Mouse (Mus musculus) liver, postnatal 0 days (tissue): ENCODE data around the gene A930018P22Rik. TPM values are rescaled to one million over a fixed set of nuclear protein-coding genes. Genes with fewer than 3 reads are reported as not detected.
"Not testable (repeated sequence)": the region's sequence is repeated elsewhere in the genome, so short reads cannot be mapped to it uniquely, and the experiment has no call there.

ENCODE experiments used
- ATAC-seq: fragments of 200-750 bp; cut with Nextera tagmentation; 2 replicates; pipeline ENCODE4 v1.8.0; 2017; ENCODE audit warnings: mild to moderate bottlenecking, moderate library complexity
- DNase-seq: peaks from one replicate; pipeline ENCODE4 v3.0.0-alpha.2; 2016
- H3K27ac ChIP-seq: fragments of 300-500 bp; sonication (generic); 2 replicates; pipeline ENCODE4 v1.5.1; 2014; ENCODE audit warnings: antibody characterized with exemption, moderate library complexity, mild to moderate bottlenecking, low read depth
- H3K27me3 ChIP-seq: fragments of 300-500 bp; sonication (generic); 2 replicates; pipeline ENCODE4 v1.6.1; 2014; ENCODE audit warnings: low read length, control low read depth, mixed read lengths; ENCODE audit not compliant: insufficient read depth
- H3K36me3 ChIP-seq: fragments of 300-500 bp; sonication (generic); replicated peaks from 2 replicates; pipeline ENCODE4 v1.6.1; 2014; ENCODE audit warnings: mild to moderate bottlenecking, control low read depth, low read length, moderate library complexity, mixed read lengths; ENCODE audit not compliant: insufficient read depth
- H3K4me1 ChIP-seq: fragments of 300-500 bp; sonication (generic); 2 replicates; pipeline ENCODE4 v1.6.1; 2014; ENCODE audit warnings: antibody characterized with exemption, mild to moderate bottlenecking, control low read depth; ENCODE audit not compliant: insufficient read depth
- H3K4me2 ChIP-seq: fragments of 300-500 bp; sonication (generic); 2 replicates; pipeline ENCODE4 v1.6.1; 2014; ENCODE audit warnings: low read depth, mild to moderate bottlenecking, low read length, moderate library complexity, mixed read lengths
- H3K4me3 ChIP-seq: fragments of 300-500 bp; sonication (generic); 2 replicates; pipeline ENCODE4 v1.5.1; 2014; ENCODE audit warnings: low read depth, low read length
- H3K9ac ChIP-seq: fragments of 300-500 bp; sonication (generic); replicated peaks from 2 replicates; pipeline ENCODE4 v1.6.1; 2014; ENCODE audit warnings: mild to moderate bottlenecking, moderate library complexity
- H3K9me3 ChIP-seq: fragments of 300-500 bp; sonication (generic); 2 replicates; pipeline ENCODE4 v1.6.1; 2016; ENCODE audit warnings: mild to moderate bottlenecking, control low read depth, low read length, mixed read lengths
- CTCF ChIP-seq: sonication (generic); IDR thresholded peaks from 2 replicates; pipeline ENCODE4 v1.5.1; 2016; ENCODE audit warnings: antibody characterized with exemption, low read depth
- EP300 ChIP-seq: IDR thresholded peaks from 2 replicates; pipeline ENCODE4 v1.6.1; 2016; ENCODE audit warnings: antibody characterized with exemption, low read depth, mild to moderate bottlenecking
- WGBS: fragments of 180-500 bp; shearing (Covaris S2); extraction: QIAGEN DNeasy Blood & Tissue Kit; methylation state at CpG from one replicate; pipeline ENCODE4 v1.1.7; 2014; ENCODE audit not compliant: insufficient replicate concordance; 5-methylcytosine and 5-hydroxymethylcytosine counted together
- polyA plus RNA-seq: library from polyadenylated mRNA; unstranded; fragments of >200 nt; fragmentation: Nextera tagmentation; extraction: Ambion mirVana; gene quantifications from 2 replicates; pipeline ENCODE4 v1.2.1, GENCODE M21; 2015

The A930018P22Rik gene
- polyA plus RNA-seq, 1 experiment from 2014 or later, result 0.70 TPM

- Histone ChIP-seq H3K27ac (no peak overlapping the region), H3K27me3 (no peaks in the 10 kb centered on the region), H3K4me1 (peaks cover 6% of the 10 kb centered on the region), H3K4me2 (no peak overlapping the region), H3K9ac (no peak overlapping the region), H3K4me3 (no peak overlapping the region), H3K9me3 (no peaks in the 10 kb centered on the region), H3K36me3 (peaks cover 4% of the 10 kb centered on the region)
- no peak for TF ChIP-seq EP300
- no peak for TF ChIP-seq CTCF
- ATAC-seq, result no peak
- 71% methylated on average over 3 of the region's 3 CpGs for WGBS
- DNase-seq, result no peak
Observed at GRCm38 (mm10) chr2:104114898-104115297, 7.7 kb upstream of the A930018P22Rik start.

GRCm38 (mm10) chr2:104117173-104117572, 5.4 kb upstream of the A930018P22Rik start:
- not testable (repeated sequence) for H3K27me3 ChIP-seq, DNase-seq, H3K4me3 ChIP-seq, H3K27ac ChIP-seq, H3K9me3 ChIP-seq, H3K36me3 ChIP-seq, H3K4me2 ChIP-seq, H3K9ac ChIP-seq
- H3K4me1 ChIP-seq, result peaks cover 18% of the 10 kb centered on the region
- ATAC-seq, result peak; percentile 8; the same call in 1 of the 2 replicates
- TF ChIP-seq EP300, result peak; percentile 57; the same call in 1 of the 2 replicates

GRCm38 (mm10) chr2:104119097-104119496, 3.5 kb upstream of the A930018P22Rik start:
- Histone ChIP-seq H3K9ac (no peak overlapping the region), H3K9me3 (no peaks in the 10 kb centered on the region), H3K27ac (no peak overlapping the region; the same call in 1 of the 2 replicates), H3K36me3 (peaks cover 4% of the 10 kb centered on the region; the same call in 1 of the 2 replicates), H3K4me2 (no peak overlapping the region), H3K4me1 (peaks cover 25% of the 10 kb centered on the region), H3K27me3 (no peaks in the 10 kb centered on the region), H3K4me3 (no peak overlapping the region)
- no peak for TF ChIP-seq CTCF
- no peak for DNase-seq
- no peak for ATAC-seq
- 83% methylated on average over 1 of the region's 1 CpGs for WGBS

- H3K9me3 ChIP-seq, result no peaks in the 10 kb centered on the region
- ATAC-seq (no peak), DNase-seq (peak; percentile 32)
- H3K36me3 ChIP-seq, result peaks cover 4% of the 10 kb centered on the region; the same call in 1 of the 2 replicates
- H3K9ac ChIP-seq, result no peak overlapping the region
- no peak overlapping the region for H3K4me3 ChIP-seq
- WGBS, result 72% methylated on average over 6 of the region's 6 CpGs
- TF ChIP-seq EP300, result no peak
- peak; percentile 45 for TF ChIP-seq CTCF
- no peaks in the 10 kb centered on the region for H3K27me3 ChIP-seq
- H3K4me2 ChIP-seq, result no peak overlapping the region
- H3K27ac ChIP-seq, result peak overlapping the region; percentile 97; the same call in 1 of the 2 replicates
- H3K4me1 ChIP-seq, result peaks cover 25% of the 10 kb centered on the region
Observed at GRCm38 (mm10) chr2:104120312-104120711, 2.3 kb upstream of the A930018P22Rik start.

- 48% methylated on average over 8 of the region's 8 CpGs for WGBS
- H3K9me3 ChIP-seq, result no peaks in the 10 kb centered on the region
- H3K27ac ChIP-seq, result peak overlapping the region; percentile 97
- H3K4me2 ChIP-seq, result peak overlapping the region; percentile 99
- ATAC-seq (peak; percentile 69), DNase-seq (peak; percentile 48)
- H3K4me3 ChIP-seq, result peak overlapping the region; percentile 93
- peaks cover 25% of the 10 kb centered on the region for H3K4me1 ChIP-seq
- H3K36me3 ChIP-seq, result peaks cover 4% of the 10 kb centered on the region; the same call in 1 of the 2 replicates
- TF ChIP-seq CTCF (no peak), EP300 (peak; percentile 100)
- H3K27me3 ChIP-seq, result 0 out of 2 replicates have a peak, but pooled peaks cover 3% of the 10 kb centered on the region
- peak overlapping the region; percentile 98 for H3K9ac ChIP-seq
Observed at GRCm38 (mm10) chr2:104121681-104122504, 676 bp upstream of the A930018P22Rik start.

GRCm38 (mm10) chr2:104123540-104123939, 971 bp downstream of the A930018P22Rik start:
- ATAC-seq, result no peak
- H3K4me3 ChIP-seq, result peak overlapping the region; percentile 93
- H3K4me2 ChIP-seq, result peak overlapping the region; percentile 99
- H3K9ac ChIP-seq, result peak overlapping the region; percentile 98
- 0 out of 2 replicates have a peak, but pooled peaks have one; percentile 68 for TF ChIP-seq EP300
- no peak for TF ChIP-seq CTCF
- WGBS, result 34% methylated on average over 3 of the region's 3 CpGs
- no peaks in the 10 kb centered on the region for H3K9me3 ChIP-seq
- peaks cover 6% of the 10 kb centered on the region; the same call in 1 of the 2 replicates for H3K27me3 ChIP-seq
- H3K4me1 ChIP-seq, result peaks cover 26% of the 10 kb centered on the region
- no peaks in the 10 kb centered on the region for H3K36me3 ChIP-seq
- peak overlapping the region; percentile 97 for H3K27ac ChIP-seq
- peak; percentile 30 for DNase-seq
